Mouse (Mus musculus): ENCODE results near the gene Synrg. TPM values are rescaled to one million over a fixed set of nuclear protein-coding genes. Genes with fewer than 3 reads are reported as not detected.

The Synrg gene
- polyA plus RNA-seq, 1 experiment from 2014 or later: 11.0 TPM

DNA sequence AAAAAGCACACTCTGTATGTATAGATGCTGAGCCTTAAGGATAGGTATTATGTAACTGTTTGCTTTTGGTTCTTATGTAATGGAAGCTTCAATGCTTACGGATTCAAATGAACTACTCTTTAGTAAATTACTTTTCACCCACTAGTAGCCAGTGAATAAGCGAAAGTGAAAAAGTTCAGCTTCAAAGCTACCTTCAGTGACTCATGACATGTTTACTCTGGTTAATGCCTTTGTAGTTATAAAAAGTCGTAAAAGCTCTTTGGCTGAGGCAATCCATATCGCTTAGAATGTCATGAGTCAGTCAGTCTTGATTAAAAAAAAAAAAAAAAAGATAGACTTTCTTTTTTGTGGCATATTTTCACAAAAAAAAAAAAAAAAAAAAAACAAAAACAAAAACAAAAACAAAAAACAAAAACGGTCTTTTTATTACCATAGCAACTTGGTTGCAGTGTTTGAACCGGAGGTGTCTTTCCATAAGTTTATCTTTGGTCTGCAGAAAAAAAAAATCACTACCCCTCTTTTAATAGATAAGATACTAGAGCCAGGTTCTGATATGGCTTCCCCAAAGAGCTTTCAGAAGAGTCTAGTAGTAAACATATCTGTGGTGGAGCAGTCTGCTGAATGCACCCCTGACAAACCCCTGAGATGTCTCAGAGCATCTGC is 52.0 kb downstream of the Synrg start:
- H3K4me1 ChIP-seq: no peaks in the 10 kb centered on the region; the same call in 1 of the 2 replicates
- no peaks in the 10 kb centered on the region for H3K36me3 ChIP-seq
- ATAC-seq (ENCODE audit: insufficient read depth, low FRiP score, low read depth): no peak
- no peak overlapping the region for H3K27ac ChIP-seq
- H3K9ac ChIP-seq: no peak overlapping the region
- WGBS: 59% methylated on average over 6 of the region's 6 CpGs
- H3K27me3 ChIP-seq (replicated peaks): no peaks in the 10 kb centered on the region
- no peaks in the 10 kb centered on the region for H3K9me3 ChIP-seq
- H3K4me2 ChIP-seq: no peak overlapping the region
- no peak overlapping the region for H3K4me3 ChIP-seq (replicated peaks)

DNA sequence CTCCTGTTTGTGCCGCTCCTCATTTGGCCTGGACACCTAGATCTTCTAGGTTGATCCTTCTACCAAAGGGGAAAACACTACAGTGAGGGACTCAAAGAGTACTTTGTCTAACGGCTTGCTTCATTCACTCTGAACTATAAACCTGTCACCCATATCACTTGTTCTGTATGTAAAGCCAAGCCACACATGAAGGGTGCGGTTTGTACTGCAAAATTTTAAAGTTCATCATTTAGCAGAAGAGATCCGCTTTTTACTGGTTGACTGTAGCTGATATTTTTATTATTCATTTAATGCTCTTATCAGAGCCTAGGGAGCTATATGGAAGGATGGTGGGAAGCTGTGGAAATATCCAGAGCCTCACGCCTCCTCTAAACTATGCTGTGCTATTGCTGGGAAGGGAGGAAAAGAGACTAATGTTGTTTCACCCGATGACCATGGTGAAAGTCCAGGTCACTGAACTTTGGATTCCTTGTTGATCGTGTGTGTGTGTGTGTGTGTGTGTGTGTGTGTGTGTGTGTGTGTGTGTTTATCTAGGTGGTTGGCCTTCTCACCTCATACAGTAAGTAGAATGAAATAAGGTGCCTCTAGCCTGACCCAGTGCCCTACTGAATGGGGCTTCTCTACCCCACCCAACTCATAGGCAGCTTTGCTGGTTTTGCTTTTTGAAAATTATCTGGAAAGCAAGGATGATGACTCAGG is 52.7 kb downstream of the Synrg start:
- Histone ChIP-seq H3K4me2 (no peak overlapping the region), H3K36me3 (no peaks in the 10 kb centered on the region), H3K27me3 (replicated peaks) (no peaks in the 10 kb centered on the region), H3K27ac (no peak overlapping the region), H3K4me1 (no peaks in the 10 kb centered on the region; the same call in 1 of the 2 replicates), H3K9me3 (no peaks in the 10 kb centered on the region), H3K9ac (no peak overlapping the region), H3K4me3 (replicated peaks) (no peak overlapping the region)
- 78% methylated on average over 7 of the region's 7 CpGs for WGBS
- no peak for ATAC-seq (ENCODE audit: insufficient read depth, low FRiP score, low read depth)

GRCm38 (mm10) chr11:84027231-84027630 is 63.0 kb downstream of the Synrg start:
- WGBS: 71% methylated on average over 5 of the region's 5 CpGs
- Histone ChIP-seq H3K36me3 (peaks cover 30% of the 10 kb centered on the region), H3K9ac (no peak overlapping the region)

GRCm38 (mm10) chr11:84028271-84029028 is 64.2 kb downstream of the Synrg start:
- no peak for ATAC-seq (ENCODE audit: insufficient read depth, low FRiP score, low read depth)
- no peaks in the 10 kb centered on the region for H3K9me3 ChIP-seq
- H3K4me2 ChIP-seq: no peak overlapping the region
- H3K9ac ChIP-seq: no peak overlapping the region
- H3K27ac ChIP-seq: no peak overlapping the region
- peaks cover 25% of the 10 kb centered on the region for H3K36me3 ChIP-seq
- H3K4me3 ChIP-seq (replicated peaks): no peak overlapping the region
- no peaks in the 10 kb centered on the region for H3K27me3 ChIP-seq (replicated peaks)
- H3K4me1 ChIP-seq: no peaks in the 10 kb centered on the region
- 66% methylated on average over 9 of the region's 9 CpGs for WGBS

More at GRCm38 (mm10) chr11:84027231-84027630, 63.0 kb downstream of the Synrg start:
- no peak for ATAC-seq (ENCODE audit: insufficient read depth, low FRiP score, low read depth)
- no peak overlapping the region for H3K27ac ChIP-seq
- no peak overlapping the region for H3K4me3 ChIP-seq (replicated peaks)
- no peaks in the 10 kb centered on the region for H3K4me1 ChIP-seq
- no peaks in the 10 kb centered on the region for H3K27me3 ChIP-seq (replicated peaks)
- no peak overlapping the region for H3K4me2 ChIP-seq
- H3K9me3 ChIP-seq: no peaks in the 10 kb centered on the region

DNA sequence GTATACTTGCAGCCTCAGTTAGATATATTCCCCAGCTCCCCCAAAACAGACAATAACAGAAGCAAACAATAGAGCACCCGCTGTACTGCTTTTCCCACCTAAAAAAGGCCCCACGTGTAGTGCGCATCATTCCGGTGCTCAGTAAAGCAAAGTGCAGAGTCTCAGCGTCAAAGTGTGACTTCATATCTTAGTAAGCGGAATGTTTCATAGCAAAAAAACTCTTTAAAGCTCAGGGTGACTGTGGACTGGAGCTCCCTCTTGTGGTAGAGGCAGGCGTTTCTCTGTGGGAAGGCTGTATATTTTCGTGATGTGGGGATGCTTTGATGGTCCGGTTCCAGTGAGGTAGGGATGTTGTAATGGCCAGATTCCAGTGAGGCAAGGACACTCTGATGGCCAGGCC is 67.7 kb downstream of the Synrg start:
- WGBS: 55% methylated on average over 9 of the region's 9 CpGs
- no peak overlapping the region for H3K4me2 ChIP-seq

GRCm38 (mm10) chr11:84032559-84032958 is 68.3 kb downstream of the Synrg start:
- Histone ChIP-seq H3K9ac (no peak overlapping the region), H3K4me2 (no peak overlapping the region), H3K27ac (no peak overlapping the region), H3K4me3 (replicated peaks) (no peak overlapping the region), H3K36me3 (peaks cover 4% of the 10 kb centered on the region), H3K9me3 (no peaks in the 10 kb centered on the region), H3K27me3 (replicated peaks) (no peaks in the 10 kb centered on the region), H3K4me1 (no peaks in the 10 kb centered on the region)
- ATAC-seq (ENCODE audit: insufficient read depth, low FRiP score, low read depth): no peak
- 82% methylated on average over 5 of the region's 5 CpGs for WGBS

More for the DNA sequence above, 67.7 kb downstream of the Synrg start:
- no peaks in the 10 kb centered on the region for H3K9me3 ChIP-seq
- H3K9ac ChIP-seq: no peak overlapping the region
- no peaks in the 10 kb centered on the region for H3K4me1 ChIP-seq
- ATAC-seq (ENCODE audit: insufficient read depth, low FRiP score, low read depth): no peak
- H3K27ac ChIP-seq: no peak overlapping the region
- no peak overlapping the region for H3K4me3 ChIP-seq (replicated peaks)
- H3K36me3 ChIP-seq: peaks cover 6% of the 10 kb centered on the region
- no peaks in the 10 kb centered on the region for H3K27me3 ChIP-seq (replicated peaks)

DNA sequence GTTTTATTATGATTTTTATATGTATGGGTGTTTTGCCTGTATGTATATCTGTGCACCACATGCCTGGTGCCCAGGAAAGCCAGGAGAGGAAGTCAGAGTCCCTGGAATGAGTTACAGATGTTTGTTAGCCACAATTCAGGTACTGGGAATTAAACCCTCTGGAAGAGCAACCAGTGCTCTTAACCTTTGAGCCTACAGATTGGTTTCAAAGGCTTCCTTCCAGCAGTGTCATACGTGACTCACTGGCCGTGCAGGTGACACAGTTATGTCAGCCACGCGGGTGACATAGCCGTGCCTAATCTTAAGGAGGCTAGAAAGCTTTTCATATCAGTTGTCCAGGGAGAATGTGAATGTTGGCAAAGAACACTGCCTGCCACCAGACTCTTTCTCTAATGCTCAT is 69.4 kb downstream of the Synrg start:
- WGBS: 84% methylated on average over 5 of the region's 5 CpGs
- Histone ChIP-seq H3K4me2 (no peak overlapping the region), H3K4me3 (replicated peaks) (no peak overlapping the region), H3K9me3 (no peaks in the 10 kb centered on the region), H3K27ac (no peak overlapping the region), H3K4me1 (no peaks in the 10 kb centered on the region), H3K36me3 (peaks cover 3% of the 10 kb centered on the region; the same call in 1 of the 2 replicates), H3K9ac (no peak overlapping the region), H3K27me3 (replicated peaks) (no peaks in the 10 kb centered on the region)
- ATAC-seq (ENCODE audit: insufficient read depth, low FRiP score, low read depth): no peak

DNA sequence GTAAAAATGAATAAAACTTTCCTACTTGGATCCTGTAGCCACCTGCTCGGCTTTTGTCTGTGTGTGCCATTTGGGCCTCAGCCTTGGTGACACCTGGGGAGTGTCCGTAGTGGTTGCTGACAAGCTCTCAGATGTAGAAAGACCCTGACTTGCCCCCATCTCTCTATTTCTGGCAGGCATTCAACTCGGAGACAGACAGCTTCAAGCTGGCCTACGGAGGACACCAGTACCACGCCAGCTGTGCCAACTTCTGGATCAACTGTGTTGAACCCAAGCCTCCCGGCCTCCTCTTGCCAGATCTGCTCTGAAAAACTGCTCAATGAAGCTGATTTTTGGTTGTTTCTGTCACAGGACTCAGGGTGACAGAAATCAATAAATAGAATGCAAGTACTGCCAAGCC is 76.4 kb downstream of the Synrg start:
- Histone ChIP-seq H3K4me2 (no peak overlapping the region), H3K4me3 (replicated peaks) (no peak overlapping the region), H3K4me1 (no peaks in the 10 kb centered on the region), H3K9ac (no peak overlapping the region), H3K27me3 (replicated peaks) (no peaks in the 10 kb centered on the region), H3K36me3 (0 out of 2 replicates have a peak, but pooled peaks cover 7% of the 10 kb centered on the region), H3K9me3 (no peaks in the 10 kb centered on the region), H3K27ac (no peak overlapping the region)
- WGBS: 75% methylated on average over 6 of the region's 6 CpGs
- ATAC-seq (ENCODE audit: insufficient read depth, low FRiP score, low read depth): no peak

- Histone ChIP-seq H3K9ac (no peak overlapping the region), H3K36me3 (0 out of 2 replicates have a peak, but pooled peaks cover 7% of the 10 kb centered on the region), H3K4me3 (replicated peaks) (no peak overlapping the region), H3K27ac (peak overlapping the region; percentile 57; the same call in 1 of the 2 replicates), H3K4me2 (no peak overlapping the region), H3K27me3 (replicated peaks) (no peaks in the 10 kb centered on the region), H3K4me1 (0 out of 2 replicates have a peak, but pooled peaks cover 1% of the 10 kb centered on the region), H3K9me3 (no peaks in the 10 kb centered on the region)
- no peak for ATAC-seq (ENCODE audit: insufficient read depth, low FRiP score, low read depth)
- 65% methylated on average over 14 of the region's 14 CpGs for WGBS
These were observed 78.9 kb downstream of the Synrg start for GRCm38 (mm10) chr11:84042808-84043762.

DNA sequence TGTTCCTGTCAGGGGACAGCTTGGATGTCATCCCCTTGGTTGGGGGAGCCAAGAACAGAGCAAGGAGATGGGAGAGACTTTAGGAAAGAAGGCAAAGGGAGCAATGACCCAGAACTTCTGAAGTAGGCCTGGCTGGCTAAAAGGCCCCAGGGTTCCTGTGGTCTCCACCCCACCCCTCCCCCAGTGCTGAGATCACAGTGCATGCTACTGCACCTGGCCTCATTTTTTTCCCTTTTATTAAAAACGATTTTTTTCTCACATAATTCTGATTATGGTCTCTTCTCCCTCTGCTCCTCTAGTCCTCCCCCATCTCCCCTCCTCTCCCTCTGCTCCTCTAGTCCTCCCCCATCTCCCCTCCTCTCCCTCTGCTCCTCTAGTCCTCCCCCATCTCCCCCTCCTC is 80.8 kb downstream of the Synrg start:
- H3K27ac ChIP-seq: no peak overlapping the region
- no peak overlapping the region for H3K4me2 ChIP-seq
- no peak for ATAC-seq (ENCODE audit: insufficient read depth, low FRiP score, low read depth)
- H3K9me3 ChIP-seq: no peaks in the 10 kb centered on the region
- 0 out of 2 replicates have a peak, but pooled peaks cover 3% of the 10 kb centered on the region for H3K36me3 ChIP-seq
- H3K4me1 ChIP-seq: 0 out of 2 replicates have a peak, but pooled peaks cover 2% of the 10 kb centered on the region
- no peak overlapping the region for H3K9ac ChIP-seq
- H3K4me3 ChIP-seq (replicated peaks): no peak overlapping the region
- no peaks in the 10 kb centered on the region for H3K27me3 ChIP-seq (replicated peaks)
- 43% methylated on average over 1 of the region's 1 CpGs for WGBS

DNA sequence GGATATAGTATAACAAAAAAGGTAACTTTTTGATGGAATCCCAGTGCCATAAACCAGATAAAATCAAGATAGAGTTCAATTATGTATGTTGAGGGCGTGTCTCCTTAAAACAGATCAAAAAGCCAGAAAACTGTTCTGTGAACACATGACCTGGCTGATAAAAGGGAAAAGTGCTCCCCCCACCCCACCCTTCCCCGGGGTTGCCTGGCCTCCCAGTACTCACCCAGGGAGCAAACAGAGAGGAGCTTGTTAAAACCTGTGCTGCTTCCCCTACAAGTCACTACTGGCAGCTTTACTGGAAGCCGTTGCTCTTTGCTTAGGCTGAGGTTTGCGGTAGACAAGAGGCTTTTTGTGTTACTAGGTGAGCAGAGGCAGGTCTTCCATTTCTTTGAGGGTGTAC is 83.0 kb downstream of the Synrg start:
- H3K4me3 ChIP-seq (replicated peaks): no peak overlapping the region
- H3K4me2 ChIP-seq: no peak overlapping the region
- no peaks in the 10 kb centered on the region for H3K9me3 ChIP-seq
- ATAC-seq (ENCODE audit: insufficient read depth, low FRiP score, low read depth): peak; percentile 66; the same call in 1 of the 2 replicates
- H3K27me3 ChIP-seq (replicated peaks): no peaks in the 10 kb centered on the region
- H3K4me1 ChIP-seq: 0 out of 2 replicates have a peak, but pooled peaks cover 2% of the 10 kb centered on the region
- WGBS: 44% methylated on average over 4 of the region's 4 CpGs
- H3K27ac ChIP-seq: 0 out of 2 replicates have a peak overlapping the region, but pooled peaks have one; percentile 46
- no peak overlapping the region for H3K9ac ChIP-seq
- 0 out of 2 replicates have a peak, but pooled peaks cover 3% of the 10 kb centered on the region for H3K36me3 ChIP-seq

All from stomach, embryonic 15.5 days (tissue).